In the genomic region with DNA sequence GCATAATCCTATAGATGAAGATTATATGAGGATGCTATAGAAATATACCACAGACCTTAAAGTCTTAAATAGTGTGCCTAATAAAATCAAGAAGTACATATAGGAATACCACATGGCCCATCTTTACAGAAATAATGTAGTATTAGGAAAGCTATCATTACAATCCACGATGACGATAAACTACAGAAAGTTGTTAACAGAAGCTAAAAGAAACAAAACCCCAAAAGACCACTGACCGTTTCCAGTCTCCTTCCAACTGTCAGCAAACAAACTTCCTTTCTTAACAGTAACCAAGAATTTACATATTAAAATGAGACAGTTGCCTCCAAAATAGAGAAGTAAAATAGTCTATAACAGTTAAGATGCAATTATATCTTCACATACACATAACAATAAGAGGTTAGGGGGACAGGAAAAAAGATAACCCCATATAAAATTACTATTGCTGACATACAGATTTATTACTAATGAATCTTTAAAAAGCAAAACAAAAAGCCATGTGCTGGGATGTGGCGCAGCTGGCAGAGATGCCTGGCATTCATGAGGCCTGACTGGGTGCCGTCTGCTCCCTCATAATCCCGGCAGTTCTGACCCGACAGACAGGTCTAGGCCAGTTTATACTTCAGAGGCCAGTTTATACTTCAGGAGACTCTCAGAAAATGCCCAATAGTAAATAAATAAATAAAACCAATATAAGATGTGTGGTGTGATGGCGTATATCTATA, we compare ENCODE assay signal across 22 mouse cellular contexts. TPM values are rescaled to one million over a fixed set of nuclear protein-coding genes. Genes with fewer than 3 reads are reported as not detected.
A peak's percentile ranks its signal among the peaks of the same experiment; 100 is the strongest.
DNase-seq lines count a peak whose midpoint lies in the region; ATAC-seq and TF ChIP-seq lines count a peak whose summit lies in the region.
"Had no signal": no experiment of that assay in that cellular context is flagged by ENCODE, and none has a peak within 500 bp of the region (broad histone marks: within the 10 kb centered on the region; RNA-seq: fewer than 3 reads in every experiment).

No protein-coding gene starts in this region.

- WGBS in hindbrain, embryonic 13.5 days, result 87% methylated on average over 8 of the region's 8 CpGs
- 86% methylated on average over 8 of the region's 8 CpGs for WGBS in hindbrain, postnatal 0 days

- no peaks in the 10 kb centered on the region; a peak in 1 of 4 replicates for H3K4me1 ChIP-seq in MEL (ENCODE audit: control insufficient read depth in 1 of 2, insufficient read depth in 2 of 2, low read length in 2 of 2)
- H3K4me1 ChIP-seq in hindbrain, embryonic 13.5 days (replicated peaks), result no peaks in the 10 kb centered on the region
- H3K4me1 ChIP-seq in hindbrain, postnatal 0 days (ENCODE audit: insufficient read depth, low read length), result no peaks in the 10 kb centered on the region
- H3K4me1 ChIP-seq: forebrain, embryonic 10.5 days; forebrain, embryonic 13.5 days; hindbrain, embryonic 10.5 days had no signal

- no peak for TF ChIP-seq RAD21 in MEL (IDR thresholded peaks at IDR 0.05; ENCODE audit: low read depth, low read length)

- no peak for TF ChIP-seq POLR2A in MEL (IDR thresholded peaks at IDR 0.05; ENCODE audit: control insufficient read depth in 1 of 2, insufficient read depth in 1 of 2, low read depth in 1 of 2, low read length in 2 of 2, poor library complexity in 1 of 2)

- TF ChIP-seq CTCF in MEL (IDR thresholded peaks at IDR 0.05 in 2 of 3, conservative IDR thresholded peaks at IDR 0.05 in 1 of 3; ENCODE audit: control insufficient read depth in 1 of 3, insufficient read depth in 1 of 3, low read depth in 2 of 3, low read length in 3 of 3, poor library complexity in 1 of 3, severe bottlenecking in 1 of 3), result no peak
- TF ChIP-seq CTCF in hindbrain, postnatal 0 days (IDR thresholded peaks at IDR 0.05; ENCODE audit: low read depth), result no peak

- H3K9me3 ChIP-seq in MEL (replicated peaks; ENCODE audit: insufficient read depth, low read length), result no peaks in the 10 kb centered on the region
- no peaks in the 10 kb centered on the region for H3K9me3 ChIP-seq in hindbrain, embryonic 13.5 days
- H3K9me3 ChIP-seq in hindbrain, postnatal 0 days (ENCODE audit: low read length), result no peaks in the 10 kb centered on the region
- H3K9me3 ChIP-seq: forebrain, embryonic 10.5 days; forebrain, embryonic 13.5 days; hindbrain, embryonic 10.5 days had no signal

- H3K4me2 ChIP-seq in hindbrain, embryonic 13.5 days, result no peak overlapping the region
- H3K4me2 ChIP-seq in hindbrain, postnatal 0 days (ENCODE audit: low read depth, low read length), result no peak overlapping the region
- H3K4me2 ChIP-seq: forebrain, embryonic 13.5 days; heart, embryonic 11.5 days; hindbrain, embryonic 14.5 days had no signal

- no peak overlapping the region for H3K27ac ChIP-seq in MEL (ENCODE audit: control insufficient read depth, low read depth, low read length)
- H3K27ac ChIP-seq in hindbrain, embryonic 13.5 days, result no peak overlapping the region
- no peak overlapping the region for H3K27ac ChIP-seq in hindbrain, postnatal 0 days
- H3K27ac ChIP-seq: forebrain, embryonic 10.5 days; forebrain, embryonic 13.5 days; hindbrain, embryonic 10.5 days; hindbrain, embryonic 14.5 days had no signal

- 0 out of 2 replicates have a peak, but pooled peaks cover under 1% of the 10 kb centered on the region for H3K79me2 ChIP-seq in MEL (ENCODE audit: control insufficient read depth, insufficient read depth, low read length, poor library complexity)

- intact Hi-C loops in heart, postnatal 36 days (cut with DNase I), result no loop called here

- peak; percentile 37; the same call in 1 of the 2 replicates for ATAC-seq in common myeloid progenitor, adult 5-6 weeks (replicated peaks; ENCODE audit: low read depth, poor library complexity, severe bottlenecking)
- ATAC-seq in megakaryocyte progenitor cell, adult 5-6 weeks (replicated peaks; ENCODE audit: poor library complexity), result 0 out of 2 replicates have a peak, but pooled peaks have one; percentile 15
- ATAC-seq in hindbrain, embryonic 13.5 days (ENCODE audit: low FRiP score), result no peak
- no peak for ATAC-seq in hindbrain, postnatal 0 days
- ATAC-seq: forebrain, embryonic 13.5 days; forebrain, embryonic 16.5 days; Patski had no signal

- peaks cover under 1 to 52% of the 10 kb centered on the region in 2 experiments; a peak in 3 of 4 replicates for H3K36me3 ChIP-seq in MEL (ENCODE audit: control insufficient read depth in 1 of 2, insufficient read depth in 2 of 2, low read length in 2 of 2)
- peaks cover 83% of the 10 kb centered on the region for H3K36me3 ChIP-seq in hindbrain, embryonic 13.5 days
- H3K36me3 ChIP-seq in hindbrain, postnatal 0 days (ENCODE audit: insufficient read depth, low read length), result peaks cover 51% of the 10 kb centered on the region

- H3K4me3 ChIP-seq in MEL (ENCODE audit: control insufficient read depth in 1 of 2, insufficient read depth in 1 of 2, low read depth in 2 of 2, low read length in 2 of 2), result no peak overlapping the region
- no peak overlapping the region for H3K4me3 ChIP-seq in hindbrain, embryonic 13.5 days
- no peak overlapping the region for H3K4me3 ChIP-seq in hindbrain, postnatal 0 days (ENCODE audit: low read length)
- H3K4me3 ChIP-seq: forebrain, embryonic 10.5 days; forebrain, embryonic 13.5 days; hindbrain, embryonic 10.5 days had no signal

- no peaks in the 10 kb centered on the region for H3K27me3 ChIP-seq in MEL (ENCODE audit: control insufficient read depth in 1 of 2, insufficient read depth in 2 of 2, low read length in 2 of 2)
- H3K27me3 ChIP-seq in hindbrain, embryonic 13.5 days, result no peaks in the 10 kb centered on the region
- no peaks in the 10 kb centered on the region for H3K27me3 ChIP-seq in hindbrain, postnatal 0 days (ENCODE audit: insufficient read depth, low read length)
- H3K27me3 ChIP-seq: forebrain, embryonic 13.5 days; Patski had no signal

- DNase-seq in MEL (ENCODE audit: low read depth, low spot score), result no peak
- DNase-seq in heart, postnatal 36 days, result no peak
- no peak for DNase-seq in hindbrain, postnatal 0 days (ENCODE audit: low spot score)
- DNase-seq: adrenal gland, adult 2 months; adrenal gland, postnatal 14 days; cerebellum, adult 11-12 months; cerebellum, adult 8-10 months; cerebellum, postnatal 10 days; cerebellum, postnatal 36 days; gastrocnemius, postnatal 10 days; gastrocnemius, postnatal 36 days; heart, adult 11 months had no signal

- TF ChIP-seq EP300 in MEL (IDR thresholded peaks at IDR 0.05; ENCODE audit: low read depth in 1 of 2, low read length in 2 of 2), result no peak

- H3K9ac ChIP-seq in MEL (ENCODE audit: control insufficient read depth, low read depth, low read length, poor library complexity, severe bottlenecking), result no peak overlapping the region
- H3K9ac ChIP-seq in hindbrain, embryonic 13.5 days, result no peak overlapping the region
- H3K9ac ChIP-seq in hindbrain, postnatal 0 days (replicated peaks; ENCODE audit: low read length), result no peak overlapping the region
- H3K9ac ChIP-seq: forebrain, embryonic 13.5 days; hindbrain, embryonic 14.5 days had no signal

TF ChIP-seq in MEL, 35 proteins besides CTCF, POLR2A, EP300 and RAD21:
- no peak for TF ChIP-seq POLR2AphosphoS2 (IDR thresholded peaks at IDR 0.05; ENCODE audit: low read length)
- TF ChIP-seq MYB (IDR thresholded peaks at IDR 0.05; ENCODE audit: low read depth, low read length), result 0 out of 2 replicates have a peak, but pooled peaks have one; percentile 3

RNA-seq across cellular contexts. Expression of gene Nup107, which starts 12.8 kb away (rescaled TPM):
- 77.8 and 80.2 TPM in 2 replicates for total RNA-seq in MEL (2012; rRNA removed)
- polyA plus RNA-seq in MEL (2012; ENCODE audit: insufficient read depth in 1 of 2, insufficient read length in 2 of 2, low read depth in 1 of 2, low replicate concordance in 2 of 2, missing spikeins in 1 of 2), result 10 to 100 TPM in 1 of 2 experiments, not detected in 1; 91.6 TPM
- 126 and 151 TPM in 2 replicates for total RNA-seq in common myeloid progenitor, adult 5-6 weeks (2017)
- 79.2 and 85.6 TPM in 2 replicates for total RNA-seq in megakaryocyte progenitor cell, adult 5-6 weeks (2015)
- 111 and 153 TPM in 2 replicates for total RNA-seq in megakaryocyte progenitor cell, adult 5-6 weeks (2017)
- 1 to 10 TPM; 6.6 to 9.0 TPM for total RNA-seq in heart, postnatal 36 days (2021)
- 41.7 and 42.5 TPM in 2 replicates for polyA plus RNA-seq in hindbrain, embryonic 13.5 days (2015; fragmentation: Nextera tagmentation; extraction: Ambion mirVana)
- 12.5 and 16.6 TPM in 2 replicates for total RNA-seq in hindbrain, postnatal 0 days (2014; rRNA removed)
- 19.0 and 20.2 TPM in 2 replicates for polyA plus RNA-seq in hindbrain, postnatal 0 days (2015; fragmentation: Nextera tagmentation; extraction: Ambion mirVana)

RNA-seq across cellular contexts. Expression of gene Slc35e3, which starts 33.6 kb away (rescaled TPM):
- 3.0 and 3.7 TPM in 2 replicates for total RNA-seq in MEL (2012; rRNA removed)
- 1 to 10 TPM in 1 of 2 experiments, not detected in 1; 7.4 TPM for polyA plus RNA-seq in MEL (2012; ENCODE audit: insufficient read depth in 1 of 2, insufficient read length in 2 of 2, low read depth in 1 of 2, low replicate concordance in 2 of 2, missing spikeins in 1 of 2)
- total RNA-seq in common myeloid progenitor, adult 5-6 weeks (2017), result 8.1 and 8.7 TPM in 2 replicates
- 7.8 and 16.0 TPM in 2 replicates for total RNA-seq in megakaryocyte progenitor cell, adult 5-6 weeks (2015)
- total RNA-seq in megakaryocyte progenitor cell, adult 5-6 weeks (2017), result 9.0 and 14.0 TPM in 2 replicates
- total RNA-seq in heart, postnatal 36 days (2021), result 1 to 10 TPM; 6.4 to 8.8 TPM
- polyA plus RNA-seq in hindbrain, embryonic 13.5 days (2015; fragmentation: Nextera tagmentation; extraction: Ambion mirVana), result 31.1 and 33.2 TPM in 2 replicates
- total RNA-seq in hindbrain, postnatal 0 days (2014; rRNA removed), result 23.9 and 27.0 TPM in 2 replicates
- 23.8 and 24.9 TPM in 2 replicates for polyA plus RNA-seq in hindbrain, postnatal 0 days (2015; fragmentation: Nextera tagmentation; extraction: Ambion mirVana)

Comparison
In these comparisons a context has a peak if more than half of its experiments do, and no peak if none do; other contexts are left out.
1. ATAC-seq: peak in common myeloid progenitor, adult 5-6 weeks (single experiment) and megakaryocyte progenitor cell, adult 5-6 weeks (single experiment); none in hindbrain, embryonic 13.5 days (single experiment) and hindbrain, postnatal 0 days (single experiment).